Mouse (Mus musculus): ENCODE data around the gene Pam16. TPM values are rescaled to one million over a fixed set of nuclear protein-coding genes. Genes with fewer than 3 reads are reported as not detected.

The Pam16 gene
- polyA plus RNA-seq, 1 experiment, result 12.2 TPM

GRCm38 (mm10) chr16:4648416-4649023, 23.7 kb upstream of the Pam16 start:
- no peak for DNase-seq (ENCODE audit: low read depth, low spot score)
- 87% methylated on average over 28 of the region's 28 CpGs for WGBS

- 67% methylated on average over 13 of the region's 13 CpGs for WGBS
- DNase-seq (ENCODE audit: low read depth, low spot score), result no peak
Measured at GRCm38 (mm10) chr16:4647651-4648141, 22.9 kb upstream of the Pam16 start.

- WGBS, result 88% methylated on average over 4 of the region's 4 CpGs
- DNase-seq (ENCODE audit: low read depth, low spot score), result no peak
Measured at GRCm38 (mm10) chr16:4646831-4647230, 22.0 kb upstream of the Pam16 start.

- 83% methylated on average over 4 of the region's 4 CpGs for WGBS
- DNase-seq (ENCODE audit: low read depth, low spot score), result no peak
Measured at GRCm38 (mm10) chr16:4645867-4646266, 21.1 kb upstream of the Pam16 start.

GRCm38 (mm10) chr16:4643670-4644419, 19.1 kb upstream of the Pam16 start:
- no peak for DNase-seq (ENCODE audit: low read depth, low spot score)
- 47% methylated on average over 11 of the region's 11 CpGs for WGBS

- WGBS, result 46% methylated on average over 6 of the region's 6 CpGs
Measured at GRCm38 (mm10) chr16:4642937-4643336, 18.1 kb upstream of the Pam16 start.

GRCm38 (mm10) chr16:4642190-4642589, 17.4 kb upstream of the Pam16 start:
- 66% methylated on average over 13 of the region's 13 CpGs for WGBS
- no peak for DNase-seq (ENCODE audit: low read depth, low spot score)

More at GRCm38 (mm10) chr16:4642937-4643336, 18.1 kb upstream of the Pam16 start:
- DNase-seq (ENCODE audit: low read depth, low spot score), result no peak

GRCm38 (mm10) chr16:4641119-4641838, 16.5 kb upstream of the Pam16 start:
- 37% methylated on average over 3 of the region's 3 CpGs for WGBS
- DNase-seq (ENCODE audit: low read depth, low spot score), result no peak

GRCm38 (mm10) chr16:4640267-4641005, 15.6 kb upstream of the Pam16 start:
- WGBS, result 3% methylated on average over 17 of the region's 17 CpGs
- peak; percentile 47 for DNase-seq (ENCODE audit: low read depth, low spot score)

- peak; percentile 67 for DNase-seq (ENCODE audit: low read depth, low spot score)
- WGBS, result 5% methylated on average over 22 of the region's 22 CpGs
Measured at GRCm38 (mm10) chr16:4639831-4640237, 15.0 kb upstream of the Pam16 start, which contains the start of the genes Vasn and Dnaja3. TSS of gene Vasn (plus strand) at chr16:4639941. TSS of gene Dnaja3 (plus strand) at chr16:4639989.

GRCm38 (mm10) chr16:4638891-4639390, 14.2 kb upstream of the Pam16 start:
- WGBS, result 88% methylated on average over 3 of the region's 3 CpGs
- no peak for DNase-seq (ENCODE audit: low read depth, low spot score)

- WGBS, result 80% methylated on average over 4 of the region's 4 CpGs
- no peak for DNase-seq (ENCODE audit: low read depth, low spot score)
Measured at GRCm38 (mm10) chr16:4635760-4636159, 11.0 kb upstream of the Pam16 start.

- no peak for DNase-seq (ENCODE audit: low read depth, low spot score)
- 88% methylated on average over 9 of the region's 9 CpGs for WGBS
Measured at GRCm38 (mm10) chr16:4634681-4635080, 9.9 kb upstream of the Pam16 start.

- WGBS, result 94% methylated on average over 3 of the region's 3 CpGs
Measured at GRCm38 (mm10) chr16:4633661-4634060, 8.9 kb upstream of the Pam16 start.

GRCm38 (mm10) chr16:4632050-4632449, 7.3 kb upstream of the Pam16 start:
- no peak for DNase-seq (ENCODE audit: low read depth, low spot score)
- WGBS, result 45% methylated on average over 7 of the region's 7 CpGs

More at GRCm38 (mm10) chr16:4633661-4634060, 8.9 kb upstream of the Pam16 start:
- DNase-seq (ENCODE audit: low read depth, low spot score), result no peak

GRCm38 (mm10) chr16:4629950-4630349, 5.2 kb upstream of the Pam16 start:
- WGBS, result 22% methylated on average over 6 of the region's 6 CpGs

GRCm38 (mm10) chr16:4628898-4629419, 4.2 kb upstream of the Pam16 start:
- no peak for DNase-seq (ENCODE audit: low read depth, low spot score)
- WGBS, result 93% methylated on average over 9 of the region's 9 CpGs

More at GRCm38 (mm10) chr16:4629950-4630349, 5.2 kb upstream of the Pam16 start:
- peak; percentile 25 for DNase-seq (ENCODE audit: low read depth, low spot score)

- no peak for DNase-seq (ENCODE audit: low read depth, low spot score)
- WGBS, result 72% methylated on average over 6 of the region's 6 CpGs
Measured at GRCm38 (mm10) chr16:4627105-4627504, 2.3 kb upstream of the Pam16 start.

GRCm38 (mm10) chr16:4624074-4624473, 714 bp downstream of the Pam16 start:
- 10% methylated on average over 9 of the region's 9 CpGs for WGBS

More at GRCm38 (mm10) chr16:4624074-4624473, 714 bp downstream of the Pam16 start:
- DNase-seq (ENCODE audit: low read depth, low spot score), result no peak

Data from large intestine, adult 2 months (tissue).